Mouse (Mus musculus): Measurements from ENCODE around the gene Cspg5.

- TF ChIP-seq USF1 (IDR thresholded peaks at IDR 0.05; ENCODE audit: low read depth) (no peak), TCF12 (IDR thresholded peaks at IDR 0.05; ENCODE audit: insufficient read depth, poor library complexity, severe bottlenecking) (no peak), POLR2A (IDR thresholded peaks at IDR 0.05; ENCODE audit: insufficient read length, low read depth) (no peak), MYOD1 (IDR thresholded peaks at IDR 0.05; ENCODE audit: control insufficient read depth in 1 of 3, insufficient read length in 2 of 3, low read depth in 2 of 3) (no peak), SRF (IDR thresholded peaks at IDR 0.05; ENCODE audit: control insufficient read depth, insufficient read length, low read depth) (no peak)
These were observed 32.3 kb downstream of the Cspg5 start for GRCm38 (mm10) chr9:110275882-110276281.

Measured in myocyte (in vitro differentiated cells).